Mouse (Mus musculus) limb, embryonic 13.5 days (tissue): ENCODE results near the gene Ablim1. TPM values are rescaled to one million over a fixed set of nuclear protein-coding genes. Genes with fewer than 3 reads are reported as not detected.

ENCODE experiments used
- ATAC-seq: fragments of 200-750 bp; cut with Nextera tagmentation; 2 replicates; pipeline ENCODE4 v1.8.0; 2017; ENCODE audit warnings: low read depth, moderate number of reproducible peaks, moderate TSS enrichment; ENCODE audit not compliant: low FRiP score
- H3K27ac ChIP-seq: fragments of 300-500 bp; sonication (generic); 2 replicates; pipeline ENCODE4 v1.5.1; 2015; ENCODE audit warnings: inconsistent platforms, mild to moderate bottlenecking, moderate library complexity
- H3K27me3 ChIP-seq: fragments of 300-500 bp; sonication (generic); 2 replicates; pipeline ENCODE4 v1.6.1; 2015; ENCODE audit warnings: mild to moderate bottlenecking, inconsistent platforms
- H3K36me3 ChIP-seq: fragments of 300-500 bp; sonication (generic); 2 replicates; pipeline ENCODE4 v1.6.1; 2015; ENCODE audit warnings: inconsistent platforms, mild to moderate bottlenecking, moderate library complexity
- H3K4me1 ChIP-seq: fragments of 300-500 bp; sonication (generic); 2 replicates; pipeline ENCODE4 v1.6.1; 2015; ENCODE audit warnings: inconsistent platforms
- H3K4me2 ChIP-seq: fragments of 300-500 bp; sonication (generic); replicated peaks from 2 replicates; pipeline ENCODE4 v1.6.1; 2015; ENCODE audit warnings: inconsistent platforms, mild to moderate bottlenecking, moderate library complexity
- H3K4me3 ChIP-seq: fragments of 300-500 bp; sonication (generic); 2 replicates; pipeline ENCODE4 v1.5.1; 2015; ENCODE audit warnings: moderate library complexity, mild to moderate bottlenecking, inconsistent platforms
- H3K9ac ChIP-seq: fragments of 300-500 bp; sonication (generic); 2 replicates; pipeline ENCODE4 v1.6.1; 2015; ENCODE audit warnings: mild to moderate bottlenecking, inconsistent platforms
- H3K9me3 ChIP-seq: fragments of 300-500 bp; sonication (generic); 2 replicates; pipeline ENCODE4 v1.6.1; 2016; ENCODE audit warnings: inconsistent platforms
- WGBS: fragments of 180-500 bp; shearing (Covaris S2); methylation state at CpG from one replicate; pipeline ENCODE4 v1.1.7; 2015; 5-methylcytosine and 5-hydroxymethylcytosine counted together
- polyA plus RNA-seq: library from polyadenylated mRNA; unstranded; fragments of >200 nt; fragmentation: Nextera tagmentation; extraction: Ambion mirVana; gene quantifications from 2 replicates; pipeline ENCODE4 v1.2.1, GENCODE M21; 2015

Ablim1 gene
- polyA plus RNA-seq, 1 experiment from 2014 or later: 34.0 TPM

- H3K4me1 ChIP-seq: peaks cover 45% of the 10 kb centered on the region
- H3K9ac ChIP-seq: no peak overlapping the region
- H3K4me2 ChIP-seq: no peak overlapping the region
- H3K36me3 ChIP-seq: no peaks in the 10 kb centered on the region
- no peaks in the 10 kb centered on the region for H3K9me3 ChIP-seq
- 87% methylated on average over 1 of the region's 1 CpGs for WGBS
- ATAC-seq: no peak
- no peak overlapping the region for H3K4me3 ChIP-seq
- H3K27ac ChIP-seq: no peak overlapping the region
- peaks cover 19% of the 10 kb centered on the region for H3K27me3 ChIP-seq
Measured at GRCm38 (mm10) chr19:57202554-57202953, 112.2 kb downstream of the Ablim1 start.

GRCm38 (mm10) chr19:57201090-57201483 lies 113.6 kb downstream of the Ablim1 start:
- H3K27me3 ChIP-seq: peaks cover 33% of the 10 kb centered on the region
- no peak overlapping the region for H3K4me3 ChIP-seq
- H3K9me3 ChIP-seq: no peaks in the 10 kb centered on the region
- H3K27ac ChIP-seq: no peak overlapping the region
- H3K4me2 ChIP-seq: no peak overlapping the region
- ATAC-seq: no peak
- no peak overlapping the region for H3K9ac ChIP-seq
- peaks cover 52% of the 10 kb centered on the region for H3K4me1 ChIP-seq
- WGBS: 82% methylated on average over 8 of the region's 8 CpGs
- H3K36me3 ChIP-seq: no peaks in the 10 kb centered on the region

- peaks cover 38% of the 10 kb centered on the region for H3K27me3 ChIP-seq
- no peaks in the 10 kb centered on the region for H3K9me3 ChIP-seq
- WGBS: 55% methylated on average over 12 of the region's 12 CpGs
- H3K36me3 ChIP-seq: no peaks in the 10 kb centered on the region
- H3K4me3 ChIP-seq: no peak overlapping the region
- no peak overlapping the region for H3K9ac ChIP-seq
- H3K27ac ChIP-seq: no peak overlapping the region
- H3K4me2 ChIP-seq: no peak overlapping the region
- no peak for ATAC-seq
- H3K4me1 ChIP-seq: peaks cover 52% of the 10 kb centered on the region
Measured at GRCm38 (mm10) chr19:57200477-57201089, 114.1 kb downstream of the Ablim1 start.

- no peaks in the 10 kb centered on the region for H3K9me3 ChIP-seq
- H3K4me2 ChIP-seq: no peak overlapping the region
- no peaks in the 10 kb centered on the region for H3K36me3 ChIP-seq
- no peak overlapping the region for H3K27ac ChIP-seq
- no peak overlapping the region for H3K9ac ChIP-seq
- ATAC-seq: no peak
- H3K27me3 ChIP-seq: peaks cover 49% of the 10 kb centered on the region
- H3K4me1 ChIP-seq: peaks cover 52% of the 10 kb centered on the region
- H3K4me3 ChIP-seq: no peak overlapping the region
- WGBS: 42% methylated on average over 6 of the region's 6 CpGs
Measured at GRCm38 (mm10) chr19:57199361-57199760, 115.4 kb downstream of the Ablim1 start.

- no peaks in the 10 kb centered on the region for H3K36me3 ChIP-seq
- no peaks in the 10 kb centered on the region for H3K9me3 ChIP-seq
- H3K9ac ChIP-seq: no peak overlapping the region
- WGBS: 61% methylated on average over 12 of the region's 12 CpGs
- H3K27me3 ChIP-seq: peaks cover 49% of the 10 kb centered on the region
- H3K4me3 ChIP-seq: no peak overlapping the region
- no peak overlapping the region for H3K27ac ChIP-seq
- ATAC-seq: no peak
- no peak overlapping the region for H3K4me2 ChIP-seq
- peaks cover 46% of the 10 kb centered on the region for H3K4me1 ChIP-seq
Measured at GRCm38 (mm10) chr19:57198531-57198930, 116.2 kb downstream of the Ablim1 start.

- no peaks in the 10 kb centered on the region for H3K9me3 ChIP-seq
- no peaks in the 10 kb centered on the region for H3K36me3 ChIP-seq
- peaks cover 49% of the 10 kb centered on the region for H3K27me3 ChIP-seq
- no peak for ATAC-seq
- H3K27ac ChIP-seq: no peak overlapping the region
- H3K9ac ChIP-seq: no peak overlapping the region; the same call in 1 of the 2 replicates
- peaks cover 46% of the 10 kb centered on the region for H3K4me1 ChIP-seq
- WGBS: 48% methylated on average over 5 of the region's 5 CpGs
- H3K4me2 ChIP-seq: peak overlapping the region; percentile 86; the same call in 1 of the 2 replicates
- no peak overlapping the region for H3K4me3 ChIP-seq
Measured at GRCm38 (mm10) chr19:57198029-57198428, 116.7 kb downstream of the Ablim1 start.

GRCm38 (mm10) chr19:57197043-57197817 lies 117.5 kb downstream of the Ablim1 start:
- Histone ChIP-seq H3K27ac (no peak overlapping the region), H3K9ac (peak overlapping the region; percentile 58), H3K4me1 (peaks cover 46% of the 10 kb centered on the region), H3K36me3 (no peaks in the 10 kb centered on the region), H3K27me3 (peaks cover 49% of the 10 kb centered on the region), H3K4me3 (peak overlapping the region; percentile 48), H3K9me3 (no peaks in the 10 kb centered on the region), H3K4me2 (peak overlapping the region; percentile 86)
- ATAC-seq: 0 out of 2 replicates have a peak, but pooled peaks have one; percentile 67
- 3% methylated on average over 37 of the region's 37 CpGs for WGBS

- no peaks in the 10 kb centered on the region for H3K36me3 ChIP-seq
- no peaks in the 10 kb centered on the region for H3K9me3 ChIP-seq
- H3K9ac ChIP-seq: no peak overlapping the region
- WGBS: 41% methylated on average over 8 of the region's 8 CpGs
- no peak overlapping the region for H3K27ac ChIP-seq
- peak overlapping the region; percentile 86 for H3K4me2 ChIP-seq
- ATAC-seq: no peak
- H3K4me3 ChIP-seq: peak overlapping the region; percentile 48
- peaks cover 49% of the 10 kb centered on the region for H3K27me3 ChIP-seq
- H3K4me1 ChIP-seq: peaks cover 42% of the 10 kb centered on the region
Measured at GRCm38 (mm10) chr19:57196616-57197015, 118.1 kb downstream of the Ablim1 start.

- no peak overlapping the region for H3K9ac ChIP-seq
- no peak overlapping the region for H3K4me2 ChIP-seq
- H3K36me3 ChIP-seq: no peaks in the 10 kb centered on the region
- H3K27me3 ChIP-seq: peaks cover 45% of the 10 kb centered on the region
- no peak for ATAC-seq
- no peak overlapping the region for H3K27ac ChIP-seq
- no peaks in the 10 kb centered on the region for H3K9me3 ChIP-seq
- no peak overlapping the region for H3K4me3 ChIP-seq
- WGBS: 87% methylated on average over 11 of the region's 11 CpGs
- peaks cover 31% of the 10 kb centered on the region for H3K4me1 ChIP-seq
Measured at GRCm38 (mm10) chr19:57195169-57195930, 119.4 kb downstream of the Ablim1 start.

GRCm38 (mm10) chr19:57193958-57194357 lies 120.8 kb downstream of the Ablim1 start:
- peaks cover 24% of the 10 kb centered on the region for H3K4me1 ChIP-seq
- no peak overlapping the region for H3K4me2 ChIP-seq
- H3K27ac ChIP-seq: no peak overlapping the region
- peaks cover 45% of the 10 kb centered on the region for H3K27me3 ChIP-seq
- H3K4me3 ChIP-seq: no peak overlapping the region
- H3K9ac ChIP-seq: no peak overlapping the region
- 87% methylated on average over 6 of the region's 6 CpGs for WGBS
- no peak for ATAC-seq
- H3K9me3 ChIP-seq: no peaks in the 10 kb centered on the region
- no peaks in the 10 kb centered on the region for H3K36me3 ChIP-seq

- Histone ChIP-seq H3K9ac (no peak overlapping the region), H3K27ac (no peak overlapping the region), H3K4me3 (no peak overlapping the region), H3K27me3 (peaks cover 39% of the 10 kb centered on the region), H3K36me3 (no peaks in the 10 kb centered on the region), H3K4me2 (no peak overlapping the region), H3K4me1 (peaks cover 18% of the 10 kb centered on the region), H3K9me3 (no peaks in the 10 kb centered on the region)
- no peak for ATAC-seq
- 90% methylated on average over 12 of the region's 12 CpGs for WGBS
Measured at GRCm38 (mm10) chr19:57193382-57193781, 121.3 kb downstream of the Ablim1 start.

GRCm38 (mm10) chr19:57191109-57191508 lies 123.6 kb downstream of the Ablim1 start:
- Histone ChIP-seq H3K4me1 (no peaks in the 10 kb centered on the region), H3K4me2 (no peak overlapping the region), H3K27ac (no peak overlapping the region), H3K9ac (no peak overlapping the region), H3K27me3 (peaks cover 17% of the 10 kb centered on the region), H3K4me3 (no peak overlapping the region), H3K9me3 (no peaks in the 10 kb centered on the region), H3K36me3 (no peaks in the 10 kb centered on the region)
- WGBS: 100% methylated on average over 1 of the region's 1 CpGs
- ATAC-seq: no peak
